Mouse (Mus musculus) gastrocnemius, adult 8-10 months (tissue): ENCODE results near the gene Sgf29. TPM values are rescaled to one million over a fixed set of nuclear protein-coding genes. Genes with fewer than 3 reads are reported as not detected.
A peak's percentile ranks its signal among the peaks of the same experiment; 100 is the strongest.

Source experiments
- DNase-seq, 2 experiments: peaks; one replicate each; pipeline ENCODE4 v3.0.0; 2022; ENCODE audit warnings: low spot score in 2 of 2
- total RNA-seq, 4 experiments: library from RNA; stranded (reverse); gene quantifications; 2 replicates each; pipeline ENCODE4 v1.2.4; 2022

Gene Sgf29
- total RNA-seq, 4 experiments from 2014 or later, result 26.7 to 43.5 (median 34.7) TPM

GRCm38 (mm10) chr7:126704121-126704980 is 55.2 kb downstream of the Sgf29 start:
- DNase-seq, result peak in 1 of 2 experiments; percentile 48

GRCm38 (mm10) chr7:126707442-126708174 is 58.5 kb downstream of the Sgf29 start, which contains the start of gene Coro1a:
TSS of gene Coro1a (minus strand) at chr7:126707787.
- DNase-seq, result no peak

GRCm38 (mm10) chr7:126708175-126708952 is 59.3 kb downstream of the Sgf29 start:
- DNase-seq, result no peak

- DNase-seq, result no peak
These were observed 61.2 kb downstream of the Sgf29 start for GRCm38 (mm10) chr7:126710266-126710665.

- no peak for DNase-seq
These were observed 62.8 kb downstream of the Sgf29 start for GRCm38 (mm10) chr7:126711910-126712309.

GRCm38 (mm10) chr7:126715679-126716078 is 66.6 kb downstream of the Sgf29 start:
- no peak for DNase-seq

GRCm38 (mm10) chr7:126717566-126717965 is 68.5 kb downstream of the Sgf29 start:
- DNase-seq, result no peak

- DNase-seq, result no peak
These were observed 69.8 kb downstream of the Sgf29 start for GRCm38 (mm10) chr7:126718787-126719337.

- no peak for DNase-seq
These were observed 72.5 kb downstream of the Sgf29 start for GRCm38 (mm10) chr7:126721635-126722034.

Other genes with a start within 250 kb of the Sgf29 start
- gene Cd19, start 234.4 kb upstream of the Sgf29 start, total RNA-seq, result not detected
- 10 to 100 TPM; 10.5 to 19.2 (median 15.1) TPM for gene Rabep2, start 220.6 kb upstream of the Sgf29 start, total RNA-seq
- gene Atp2a1, start 186.2 kb upstream of the Sgf29 start, total RNA-seq, result over 10,000 TPM; 27,209 to 31,432 (median 30,252) TPM
- gene Sh2b1, start 173.9 kb upstream of the Sgf29 start, total RNA-seq, result 10 to 100 TPM; 45.9 to 57.4 (median 49.0) TPM
- gene Tufm, start 161.9 kb upstream of the Sgf29 start, total RNA-seq, result 100 to 1,000 TPM; 116 to 151 (median 137) TPM
- gene Atxn2l, start 145.9 kb upstream of the Sgf29 start, total RNA-seq, result 10 to 100 TPM; 25.4 to 32.4 (median 29.9) TPM
- 100 to 1,000 TPM; 151 to 172 (median 160) TPM for gene Eif3c, start 82.9 kb upstream of the Sgf29 start, total RNA-seq
- gene Apobr, start 64.4 kb upstream of the Sgf29 start, total RNA-seq, result under 1 TPM; 0.15 to 0.94 (median 0.29) TPM
- gene Cln3, start 63.5 kb upstream of the Sgf29 start, total RNA-seq, result 10 to 100 TPM in 3 of 4 experiments, 1 to 10 TPM in 1; 9.0 to 14.7 (median 12.6) TPM
- gene Il27, start 54.4 kb upstream of the Sgf29 start, total RNA-seq, result not detected
- 1 to 10 TPM; 3.5 to 6.7 (median 4.7) TPM for gene Nupr1, start 18.4 kb upstream of the Sgf29 start, total RNA-seq
- gene Sult1a1, start 27.1 kb downstream of the Sgf29 start, total RNA-seq, result 10 to 100 TPM in 2 of 4 experiments, 1 to 10 TPM in 2; 5.9 to 17.4 (median 10.6) TPM
- 10 to 100 TPM; 31.9 to 44.1 (median 39.4) TPM for gene Bola2, start 46.1 kb downstream of the Sgf29 start, total RNA-seq
- 1 to 10 TPM; 2.3 to 2.8 (median 2.6) TPM for gene Slx1b, start 46.5 kb downstream of the Sgf29 start, total RNA-seq
- gene Coro1a, start 58.5 kb downstream of the Sgf29 start, total RNA-seq, result 1 to 10 TPM; 1.3 to 5.9 (median 3.1) TPM
- 10 to 100 TPM; 16.2 to 20.6 (median 18.6) TPM for gene Mapk3, start 110.3 kb downstream of the Sgf29 start, total RNA-seq
- under 1 TPM in 1 of 4 experiments, not detected in 3; 0.88 TPM for gene Gdpd3, start 117.0 kb downstream of the Sgf29 start, total RNA-seq
- gene Ypel3, start 127.6 kb downstream of the Sgf29 start, total RNA-seq, result 100 to 1,000 TPM in 1 of 4 experiments, 10 to 100 TPM in 3; 91.2 to 105 (median 95.6) TPM
- under 1 TPM; 0.17 to 0.48 (median 0.40) TPM for gene Tbx6, start 132.2 kb downstream of the Sgf29 start, total RNA-seq
- gene Ppp4c, start 143.2 kb downstream of the Sgf29 start, total RNA-seq, result 10 to 100 TPM; 23.1 to 26.0 (median 24.8) TPM
- gene Fam57b, start 148.4 kb downstream of the Sgf29 start, total RNA-seq, result 10 to 100 TPM; 49.5 to 78.2 (median 66.4) TPM
- gene 4930451I11Rik, start 182.3 kb downstream of the Sgf29 start, total RNA-seq, result not detected
- not detected for gene Doc2a, start 198.1 kb downstream of the Sgf29 start, total RNA-seq
- 1 to 10 TPM; 4.1 to 9.6 (median 5.1) TPM for gene Hirip3, start 212.7 kb downstream of the Sgf29 start, total RNA-seq
- 10 to 100 TPM in 3 of 4 experiments, 1 to 10 TPM in 1; 10.0 to 11.1 (median 10.5) TPM for gene Ino80e, start 213.1 kb downstream of the Sgf29 start, total RNA-seq
- 10 to 100 TPM; 18.6 to 20.9 (median 20.0) TPM for gene Taok2, start 235.4 kb downstream of the Sgf29 start, total RNA-seq